ENCODE assay signal across 23 mouse cellular contexts in the genomic region with DNA sequence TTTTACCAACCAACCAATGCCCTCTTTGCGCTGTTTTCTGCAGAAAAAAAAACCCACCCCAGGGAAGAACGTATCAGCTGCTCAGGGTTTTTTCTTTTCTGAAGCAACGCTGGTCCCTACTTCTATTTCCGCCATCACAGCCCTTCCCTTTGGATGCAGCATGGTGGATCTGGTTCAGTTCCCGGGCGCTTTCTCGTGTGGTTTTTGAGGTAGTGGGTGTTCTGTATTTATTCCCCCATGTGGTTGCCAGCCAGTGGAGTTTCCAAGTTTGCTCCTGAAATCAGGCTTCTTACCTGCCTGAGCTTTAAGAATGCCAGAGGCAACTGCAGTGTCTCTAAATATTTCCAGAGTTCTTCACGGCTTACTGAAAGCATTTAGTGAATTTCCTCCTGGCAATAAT. TPM values are rescaled to one million over a fixed set of nuclear protein-coding genes. Genes with fewer than 3 reads are reported as not detected.
DNase-seq lines count a peak whose midpoint lies in the region; ATAC-seq and TF ChIP-seq lines count a peak whose summit lies in the region.
"Had no signal": no experiment of that assay in that cellular context is flagged by ENCODE, and none has a peak within 500 bp of the region (broad histone marks: within the 10 kb centered on the region; RNA-seq: fewer than 3 reads in every experiment).

No protein-coding gene starts in this region.

- no peak for TF ChIP-seq CTCF in layer of hippocampus, adult 2 months (conservative IDR thresholded peaks at IDR 0.05)

- no peaks in the 10 kb centered on the region for H3K36me3 ChIP-seq in forebrain, embryonic 12.5 days (replicated peaks)
- no peaks in the 10 kb centered on the region for H3K36me3 ChIP-seq in limb, embryonic 14.5 days (ENCODE audit: control insufficient read depth, insufficient read depth, low read length)
- no peaks in the 10 kb centered on the region for H3K36me3 ChIP-seq in kidney, embryonic 16.5 days (ENCODE audit: insufficient read depth, low read length)
- H3K36me3 ChIP-seq: liver, embryonic 15.5 days; midbrain, embryonic 10.5 days had no signal

- H3K9ac ChIP-seq in forebrain, embryonic 12.5 days = no peak overlapping the region
- H3K9ac ChIP-seq in limb, embryonic 14.5 days (ENCODE audit: low read depth, low read length, severe bottlenecking) = no peak overlapping the region
- no peak overlapping the region for H3K9ac ChIP-seq in kidney, embryonic 16.5 days (replicated peaks; ENCODE audit: low read length)
- H3K9ac ChIP-seq: liver, embryonic 15.5 days had no signal

- no peak for DNase-seq in layer of hippocampus, adult 2 months (ENCODE audit: low spot score in 2 of 2)
- DNase-seq in layer of hippocampus, adult 9-11 months = no peak
- DNase-seq in brain, adult 2 months (ENCODE audit: low read depth, low spot score) = peak; percentile 46
- no peak for DNase-seq in limb, embryonic 14.5 days (ENCODE audit: low spot score)
- no peak for DNase-seq in cerebellum, postnatal 36 days
- DNase-seq: B cell, adult 2 months; gastrocnemius, postnatal 36 days; kidney, adult 9 months; kidney, postnatal 4 days had no signal

- WGBS in forebrain, embryonic 12.5 days = 80% methylated on average over 8 of the region's 8 CpGs
- WGBS in limb, embryonic 14.5 days = 51% methylated on average over 8 of the region's 8 CpGs
- WGBS in kidney, embryonic 16.5 days = 86% methylated on average over 8 of the region's 8 CpGs

- H3K27me3 ChIP-seq in forebrain, embryonic 12.5 days = no peaks in the 10 kb centered on the region
- H3K27me3 ChIP-seq in limb, embryonic 14.5 days (ENCODE audit: control insufficient read depth, insufficient read depth, low read length) = no peaks in the 10 kb centered on the region
- no peaks in the 10 kb centered on the region for H3K27me3 ChIP-seq in kidney, embryonic 16.5 days (ENCODE audit: insufficient read depth, low read length)
- H3K27me3 ChIP-seq: liver, embryonic 15.5 days had no signal

- no peak for ATAC-seq in forebrain, embryonic 12.5 days (ENCODE audit: low FRiP score)
- no peak for ATAC-seq in limb, embryonic 14.5 days (ENCODE audit: low FRiP score, low read depth)
- no peak for ATAC-seq in kidney, embryonic 16.5 days (ENCODE audit: low FRiP score, low TSS enrichment)

- no peaks in the 10 kb centered on the region for H3K9me3 ChIP-seq in forebrain, embryonic 12.5 days
- no peaks in the 10 kb centered on the region for H3K9me3 ChIP-seq in limb, embryonic 14.5 days (ENCODE audit: control insufficient read depth, low read length)
- no peaks in the 10 kb centered on the region for H3K9me3 ChIP-seq in kidney, embryonic 16.5 days (ENCODE audit: low read length)
- H3K9me3 ChIP-seq: hindbrain, embryonic 10.5 days; liver, embryonic 15.5 days; midbrain, embryonic 10.5 days had no signal

- TF ChIP-seq POLR2A in limb, embryonic 14.5 days (IDR thresholded peaks at IDR 0.05; ENCODE audit: borderline replicate concordance, extremely low read depth, insufficient read depth, insufficient read length) = no peak

- H3K4me3 ChIP-seq in layer of hippocampus, adult 2 months = no peak overlapping the region
- H3K4me3 ChIP-seq in forebrain, embryonic 12.5 days (replicated peaks) = no peak overlapping the region
- H3K4me3 ChIP-seq in limb, embryonic 14.5 days (replicated peaks; ENCODE audit: low read length) = no peak overlapping the region
- no peak overlapping the region for H3K4me3 ChIP-seq in kidney, embryonic 16.5 days (ENCODE audit: low read length)
- H3K4me3 ChIP-seq: hindbrain, embryonic 10.5 days; liver, embryonic 15.5 days; midbrain, embryonic 10.5 days had no signal

- peaks cover 46% of the 10 kb centered on the region for H3K4me1 ChIP-seq in forebrain, embryonic 12.5 days
- H3K4me1 ChIP-seq in limb, embryonic 14.5 days (ENCODE audit: control insufficient read depth, insufficient read depth, low read length) = peaks cover 38% of the 10 kb centered on the region
- H3K4me1 ChIP-seq in kidney, embryonic 16.5 days (ENCODE audit: insufficient read depth, low read length) = no peaks in the 10 kb centered on the region
- H3K4me1 ChIP-seq: liver, embryonic 15.5 days had no signal

- H3K4me2 ChIP-seq in forebrain, embryonic 12.5 days = no peak overlapping the region
- 0 out of 2 replicates have a peak overlapping the region, but pooled peaks have one; percentile 10 for H3K4me2 ChIP-seq in limb, embryonic 14.5 days (replicated peaks; ENCODE audit: low read depth, low read length, severe bottlenecking)
- no peak overlapping the region for H3K4me2 ChIP-seq in kidney, embryonic 16.5 days (replicated peaks; ENCODE audit: low read depth, low read length)
- H3K4me2 ChIP-seq: liver, embryonic 15.5 days had no signal

- peak overlapping the region; percentile 77 for H3K27ac ChIP-seq in layer of hippocampus, adult 2 months
- 0 out of 2 replicates have a peak overlapping the region, but pooled peaks have one; percentile 1 for H3K27ac ChIP-seq in forebrain, embryonic 12.5 days
- H3K27ac ChIP-seq in limb, embryonic 14.5 days (replicated peaks; ENCODE audit: low read depth, low read length) = peak overlapping the region; percentile 70
- H3K27ac ChIP-seq in kidney, embryonic 16.5 days (ENCODE audit: low read length) = no peak overlapping the region
- H3K27ac ChIP-seq: hindbrain, embryonic 10.5 days; liver, embryonic 15.5 days; macrophage; midbrain, embryonic 10.5 days; stomach, postnatal 0 days had no signal

RNA-seq across cellular contexts. Expression of a gene that starts 29.2 kb away (rescaled TPM):
- total RNA-seq in layer of hippocampus, adult 2 months (2021) = 10 to 100 TPM; 68.7 to 72.4 TPM
- 32.9 and 33.5 TPM in 2 replicates for polyA plus RNA-seq in forebrain, embryonic 12.5 days (2016; fragmentation: Nextera tagmentation; extraction: Ambion mirVana)
- 27.7 and 31.8 TPM in 2 replicates for polyA plus RNA-seq in limb, embryonic 14.5 days (2012; rRNA removed)
- 21.1 and 22.9 TPM in 2 replicates for polyA plus RNA-seq in limb, embryonic 14.5 days (2014; fragmentation: Nextera tagmentation; extraction: Ambion mirVana)
- 25.4 and 25.6 TPM in 2 replicates for polyA plus RNA-seq in kidney, embryonic 16.5 days (2015; fragmentation: Nextera tagmentation; extraction: Ambion mirVana)

RNA-seq across cellular contexts. Expression of a gene that starts 29.3 kb away (rescaled TPM):
- total RNA-seq in layer of hippocampus, adult 2 months (2021) = 1,000 to 10,000 TPM; 1,998 to 2,007 TPM
- polyA plus RNA-seq in forebrain, embryonic 12.5 days (2016; fragmentation: Nextera tagmentation; extraction: Ambion mirVana) = 46.4 and 52.3 TPM in 2 replicates
- 39.0 and 51.9 TPM in 2 replicates for polyA plus RNA-seq in limb, embryonic 14.5 days (2012; rRNA removed)
- polyA plus RNA-seq in limb, embryonic 14.5 days (2014; fragmentation: Nextera tagmentation; extraction: Ambion mirVana) = 29.1 and 29.8 TPM in 2 replicates
- polyA plus RNA-seq in kidney, embryonic 16.5 days (2015; fragmentation: Nextera tagmentation; extraction: Ambion mirVana) = 28.8 and 33.0 TPM in 2 replicates

RNA-seq across cellular contexts. Expression of a gene that starts 46.5 kb away (rescaled TPM):
- total RNA-seq in layer of hippocampus, adult 2 months (2021) = under 1 TPM in 1 of 2 experiments, not detected in 1; 0.18 TPM
- 0.87 and 1.2 TPM in 2 replicates for polyA plus RNA-seq in forebrain, embryonic 12.5 days (2016; fragmentation: Nextera tagmentation; extraction: Ambion mirVana)
- 0.48 and 0.53 TPM in 2 replicates for polyA plus RNA-seq in limb, embryonic 14.5 days (2012; rRNA removed)
- 0.34 and 0.46 TPM in 2 replicates for polyA plus RNA-seq in limb, embryonic 14.5 days (2014; fragmentation: Nextera tagmentation; extraction: Ambion mirVana)
- polyA plus RNA-seq in kidney, embryonic 16.5 days (2015; fragmentation: Nextera tagmentation; extraction: Ambion mirVana) = not detected in 2 replicates
- total RNA-seq: adrenal gland, postnatal 4 days; gastrocnemius, postnatal 36 days; layer of hippocampus, postnatal 14 days had no signal
- polyA plus RNA-seq: cerebellum, adult 2 months; heart, postnatal 0 days; limb, embryonic 11.5 days; liver, embryonic 15.5 days; macrophage; thymus, postnatal 0 days; urinary bladder, adult 2 months had no signal
